Mouse (Mus musculus) T-cell, adult 2 months (primary cell): ENCODE results near the gene Huwe1.

Experiments
- DNase-seq: peaks from one replicate; pipeline ENCODE4 v3.0.0; 2022; ENCODE audit warnings: low spot score

Huwe1 gene

GRCm38 (mm10) chrX:151800701-151801511, at the start of gene Huwe1:
Gene Huwe1 (plus strand): TSS chrX:151800807.
- DNase-seq, result peak; percentile 43

GRCm38 (mm10) chrX:151780348-151780747, 20.3 kb upstream of the Huwe1 start:
- DNase-seq, result no peak

GRCm38 (mm10) chrX:151782939-151783338, 17.7 kb upstream of the Huwe1 start:
- DNase-seq, result no peak

- no peak for DNase-seq
Observed at GRCm38 (mm10) chrX:151792766-151793165, 7.8 kb upstream of the Huwe1 start.

- no peak for DNase-seq
Observed at GRCm38 (mm10) chrX:151797970-151798369, 2.6 kb upstream of the Huwe1 start.

- DNase-seq, result no peak
Observed at GRCm38 (mm10) chrX:151802328-151802955, 1.8 kb downstream of the Huwe1 start.

- peak; percentile 95 for DNase-seq
Observed at GRCm38 (mm10) chrX:151802956-151803776, 2.6 kb downstream of the Huwe1 start.

GRCm38 (mm10) chrX:151803777-151804101, 3.1 kb downstream of the Huwe1 start:
- peak; percentile 51 for DNase-seq

- no peak for DNase-seq
Observed at GRCm38 (mm10) chrX:151804388-151804787, 3.8 kb downstream of the Huwe1 start.

GRCm38 (mm10) chrX:151811481-151811880, 10.9 kb downstream of the Huwe1 start:
- DNase-seq, result no peak

- no peak for DNase-seq
Observed at GRCm38 (mm10) chrX:151813656-151814055, 13.0 kb downstream of the Huwe1 start.

GRCm38 (mm10) chrX:151817712-151818111, 17.1 kb downstream of the Huwe1 start:
- DNase-seq, result no peak

GRCm38 (mm10) chrX:151828971-151829370, 28.4 kb downstream of the Huwe1 start:
- DNase-seq, result no peak

GRCm38 (mm10) chrX:151831260-151831659, 30.7 kb downstream of the Huwe1 start:
- no peak for DNase-seq

GRCm38 (mm10) chrX:151832982-151833381, 32.4 kb downstream of the Huwe1 start:
- no peak for DNase-seq

GRCm38 (mm10) chrX:151859436-151859835, 58.8 kb downstream of the Huwe1 start:
- no peak for DNase-seq

GRCm38 (mm10) chrX:151910692-151911091, 110.1 kb downstream of the Huwe1 start:
- no peak for DNase-seq

GRCm38 (mm10) chrX:151912267-151912666, 111.7 kb downstream of the Huwe1 start:
- DNase-seq, result no peak

- DNase-seq, result no peak
Observed at GRCm38 (mm10) chrX:151929390-151929789, 128.8 kb downstream of the Huwe1 start.

GRCm38 (mm10) chrX:151938852-151939251, 138.2 kb downstream of the Huwe1 start:
- DNase-seq, result no peak

GRCm38 (mm10) chrX:151946986-151947385, 146.4 kb downstream of the Huwe1 start:
- DNase-seq, result no peak

GRCm38 (mm10) chrX:151947781-151948180, 147.2 kb downstream of the Huwe1 start:
- DNase-seq, result no peak

GRCm38 (mm10) chrX:151950231-151950630, 149.6 kb downstream of the Huwe1 start:
- no peak for DNase-seq
